Mouse (Mus musculus) hindbrain, postnatal 0 days (tissue): ENCODE measurements at regions not wholly inside any gene's neighbourhood (a gene's known extent, or its start where the extent isn't known, plus 50 kb on each side); places are given as distances from the start of the nearest gene placed in this dataset.

ENCODE experiments used
- ATAC-seq: fragments of 200-750 bp; cut with Nextera tagmentation; 2 replicates; pipeline ENCODE4 v1.8.0; 2017; ENCODE audit warnings: mild to moderate bottlenecking, moderate TSS enrichment, moderate library complexity
- DNase-seq: peaks from one replicate; pipeline ENCODE4 v3.0.0-alpha.2; 2015; ENCODE audit warnings: low spot score
- H3K27ac ChIP-seq: fragments of 300-500 bp; sonication (generic); 2 replicates; pipeline ENCODE4 v1.5.1; 2014; ENCODE audit warnings: mild to moderate bottlenecking
- H3K27me3 ChIP-seq: fragments of 300-500 bp; sonication (generic); 2 replicates; pipeline ENCODE4 v1.6.1; 2014; ENCODE audit warnings: low read length, mixed read lengths; ENCODE audit not compliant: insufficient read depth
- H3K36me3 ChIP-seq: fragments of 300-500 bp; sonication (generic); 2 replicates; pipeline ENCODE4 v1.6.1; 2014; ENCODE audit warnings: low read length, mixed read lengths; ENCODE audit not compliant: insufficient read depth
- H3K4me1 ChIP-seq: fragments of 300-500 bp; sonication (generic); 2 replicates; pipeline ENCODE4 v1.6.1; 2014; ENCODE audit warnings: antibody characterized with exemption, low read length, mixed read lengths; ENCODE audit not compliant: insufficient read depth
- H3K4me2 ChIP-seq: fragments of 300-500 bp; sonication (generic); 2 replicates; pipeline ENCODE4 v1.6.1; 2014; ENCODE audit warnings: low read depth, mild to moderate bottlenecking, low read length, moderate library complexity, mixed read lengths
- H3K4me3 ChIP-seq: fragments of 300-500 bp; sonication (generic); 2 replicates; pipeline ENCODE4 v1.5.1; 2014; ENCODE audit warnings: low read length
- H3K9ac ChIP-seq: fragments of 300-500 bp; sonication (generic); replicated peaks from 2 replicates; pipeline ENCODE4 v1.6.1; 2014; ENCODE audit warnings: mild to moderate bottlenecking, low read length, moderate library complexity, mixed read lengths
- H3K9me3 ChIP-seq: fragments of 300-500 bp; sonication (generic); 2 replicates; pipeline ENCODE4 v1.6.1; 2016; ENCODE audit warnings: low read length, mixed read lengths
- CTCF ChIP-seq: IDR thresholded peaks from 2 replicates; pipeline ENCODE4 v1.5.1; 2016; ENCODE audit warnings: antibody characterized with exemption, control low read depth, low read depth
- WGBS: fragments of 180-500 bp; shearing (Covaris S2); extraction: QIAGEN DNeasy Blood & Tissue Kit; methylation state at CpG from one replicate; pipeline ENCODE4 v1.1.7; 2014; 5-methylcytosine and 5-hydroxymethylcytosine counted together

DNA sequence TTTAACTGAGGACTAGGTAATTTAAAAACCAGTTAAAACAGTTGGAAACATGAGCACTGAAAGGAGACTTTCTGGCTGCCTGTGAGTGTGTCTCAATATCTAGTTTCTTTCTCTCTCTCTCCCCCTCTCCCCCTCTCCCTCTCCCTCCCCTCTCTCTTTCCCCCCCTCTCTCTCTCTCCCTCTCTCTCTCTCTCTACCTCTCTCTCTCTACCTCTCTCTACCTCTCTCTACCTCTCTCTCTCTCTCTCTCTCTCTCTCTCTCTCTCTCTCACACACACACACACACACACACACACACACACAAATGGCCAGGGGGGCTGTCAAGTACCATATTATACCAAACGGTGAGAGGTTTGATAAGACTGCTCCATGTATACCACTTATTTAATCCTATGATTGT is 103.0 kb upstream of the Cacna2d1 start:
- Histone ChIP-seq H3K4me3 (no peak overlapping the region), H3K4me1 (no peaks in the 10 kb centered on the region), H3K9me3 (no peaks in the 10 kb centered on the region), H3K36me3 (no peaks in the 10 kb centered on the region), H3K4me2 (no peak overlapping the region), H3K27ac (no peak overlapping the region), H3K27me3 (no peaks in the 10 kb centered on the region), H3K9ac (no peak overlapping the region)
- DNase-seq (no peak), ATAC-seq (no peak)
- TF ChIP-seq CTCF: no peak
- WGBS: 93% methylated on average over 1 of the region's 1 CpGs

DNA sequence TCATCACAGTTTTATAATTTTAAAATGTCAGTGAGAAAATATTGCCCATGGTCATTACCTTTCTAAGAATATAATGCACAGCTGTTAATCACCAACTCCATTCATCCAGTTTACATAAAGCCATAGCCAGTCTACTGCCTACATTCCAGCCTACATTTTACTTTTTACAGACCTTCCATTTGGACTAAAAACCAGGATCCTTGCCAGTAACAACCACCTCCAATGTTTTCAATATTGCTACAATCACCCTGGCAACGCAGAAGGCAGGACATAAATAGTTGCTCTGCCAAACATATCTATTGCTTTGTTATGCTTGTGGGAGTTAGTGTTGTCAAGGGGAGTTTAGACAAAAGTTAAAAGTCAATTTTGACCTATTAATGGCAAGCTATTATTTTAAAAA is 102.2 kb upstream of the Cacna2d1 start:
- no peak overlapping the region for H3K9ac ChIP-seq
- no peaks in the 10 kb centered on the region for H3K36me3 ChIP-seq
- WGBS: 62% methylated on average over 1 of the region's 1 CpGs
- ATAC-seq (no peak), DNase-seq (no peak)
- H3K4me1 ChIP-seq: no peaks in the 10 kb centered on the region
- no peaks in the 10 kb centered on the region for H3K27me3 ChIP-seq
- no peak overlapping the region for H3K4me2 ChIP-seq
- no peak for TF ChIP-seq CTCF
- no peak overlapping the region for H3K4me3 ChIP-seq
- no peak overlapping the region for H3K27ac ChIP-seq
- no peaks in the 10 kb centered on the region for H3K9me3 ChIP-seq

DNA sequence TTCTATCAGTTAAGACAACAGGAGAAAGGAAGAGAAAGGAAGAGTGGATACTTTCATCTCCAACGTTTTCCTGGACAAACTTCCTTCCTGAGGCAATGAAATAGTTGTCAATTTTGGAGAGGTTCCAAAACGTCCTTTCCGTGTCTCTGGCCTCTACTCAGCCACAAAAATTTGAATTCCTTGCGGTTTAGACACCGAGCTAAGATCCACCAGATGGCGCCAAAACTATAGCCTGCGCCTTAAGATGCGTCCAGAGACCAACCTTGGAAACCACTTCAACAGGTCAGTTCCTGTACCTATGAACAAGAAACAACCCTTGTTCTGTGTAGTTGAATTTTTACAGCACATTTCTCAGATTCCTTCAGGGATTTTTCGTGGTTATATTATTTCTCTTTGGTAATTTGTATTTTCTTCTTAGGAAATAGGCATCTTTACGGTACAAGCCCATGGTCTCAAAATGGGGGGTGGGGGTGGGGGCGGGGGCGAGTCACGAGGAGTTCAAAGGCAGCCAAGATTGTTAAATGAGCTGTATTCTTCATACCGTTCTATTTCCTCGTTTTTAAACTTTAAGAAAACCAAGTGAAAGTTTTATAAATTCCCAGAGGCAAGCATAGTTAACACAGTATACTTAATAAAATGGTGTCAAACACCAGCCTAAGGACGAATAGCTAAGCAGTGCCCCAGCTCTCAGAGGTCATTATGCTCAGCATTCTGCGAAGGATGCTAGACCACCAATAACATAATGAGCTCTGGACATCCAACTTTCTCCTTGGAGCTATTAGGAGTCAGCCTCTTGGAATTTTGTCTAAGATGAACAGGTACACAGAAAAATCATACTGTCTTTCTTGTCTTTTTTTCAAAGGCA is 96.2 kb upstream of the Cacna2d1 start:
- Histone ChIP-seq H3K27me3 (no peaks in the 10 kb centered on the region), H3K4me3 (no peak overlapping the region), H3K4me1 (no peaks in the 10 kb centered on the region), H3K9ac (no peak overlapping the region), H3K36me3 (no peaks in the 10 kb centered on the region), H3K4me2 (no peak overlapping the region), H3K27ac (no peak overlapping the region), H3K9me3 (no peaks in the 10 kb centered on the region)
- WGBS: 32% methylated on average over 17 of the region's 17 CpGs
- TF ChIP-seq CTCF: peak; percentile 92
- DNase-seq (peak; percentile 93), ATAC-seq (peak; percentile 90)

DNA sequence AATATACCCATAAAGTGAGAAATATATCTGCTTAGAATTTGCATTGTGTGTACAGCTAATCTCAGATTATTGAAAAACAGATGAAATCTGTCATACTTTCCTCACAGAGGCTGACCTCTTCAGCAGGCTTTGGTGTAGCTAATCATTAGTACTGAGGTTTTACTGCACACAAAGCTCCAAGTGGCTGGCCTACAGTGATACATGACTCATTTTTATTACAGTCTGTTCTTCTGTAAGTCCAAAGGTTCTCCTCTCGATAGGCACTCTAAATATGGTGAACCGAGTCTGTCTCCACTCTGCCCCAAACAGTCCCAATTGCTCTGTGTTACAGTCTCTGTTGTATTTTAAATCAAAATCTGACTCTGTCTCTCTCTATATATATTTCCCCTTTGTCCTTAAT is 87.7 kb upstream of the Cacna2d1 start:
- 91% methylated on average over 2 of the region's 2 CpGs for WGBS
- H3K36me3 ChIP-seq: no peaks in the 10 kb centered on the region
- no peak overlapping the region for H3K4me2 ChIP-seq
- no peak for ATAC-seq
- no peaks in the 10 kb centered on the region for H3K4me1 ChIP-seq
- no peak overlapping the region for H3K4me3 ChIP-seq
- DNase-seq: no peak
- no peaks in the 10 kb centered on the region for H3K9me3 ChIP-seq
- no peaks in the 10 kb centered on the region for H3K27me3 ChIP-seq
- no peak overlapping the region for H3K27ac ChIP-seq
- no peak overlapping the region for H3K9ac ChIP-seq
- TF ChIP-seq CTCF: no peak

DNA sequence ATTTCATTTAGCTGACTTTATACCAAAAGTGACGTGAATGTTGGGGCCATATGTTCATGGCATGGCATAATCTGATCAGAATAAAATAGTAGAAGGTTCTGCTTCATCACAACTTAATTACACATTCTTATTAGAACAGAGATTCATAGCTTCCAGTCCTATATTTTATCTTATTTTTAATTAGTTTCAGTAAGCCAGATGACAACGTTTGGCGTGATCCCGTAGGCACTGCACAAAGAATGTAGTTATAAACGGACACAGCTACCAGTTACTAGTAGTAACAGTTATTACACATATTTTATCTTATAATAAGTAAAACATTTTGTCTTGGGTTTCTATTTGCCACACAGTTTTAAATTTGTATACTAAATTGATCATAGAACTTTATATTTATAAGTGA is 85.0 kb upstream of the Cacna2d1 start:
- no peaks in the 10 kb centered on the region for H3K36me3 ChIP-seq
- DNase-seq (no peak), ATAC-seq (no peak)
- 69% methylated on average over 5 of the region's 5 CpGs for WGBS
- H3K27me3 ChIP-seq: no peaks in the 10 kb centered on the region
- no peak overlapping the region for H3K4me2 ChIP-seq
- no peak overlapping the region for H3K4me3 ChIP-seq
- H3K9ac ChIP-seq: no peak overlapping the region
- no peaks in the 10 kb centered on the region for H3K4me1 ChIP-seq
- no peaks in the 10 kb centered on the region for H3K9me3 ChIP-seq
- H3K27ac ChIP-seq: no peak overlapping the region
- no peak for TF ChIP-seq CTCF

DNA sequence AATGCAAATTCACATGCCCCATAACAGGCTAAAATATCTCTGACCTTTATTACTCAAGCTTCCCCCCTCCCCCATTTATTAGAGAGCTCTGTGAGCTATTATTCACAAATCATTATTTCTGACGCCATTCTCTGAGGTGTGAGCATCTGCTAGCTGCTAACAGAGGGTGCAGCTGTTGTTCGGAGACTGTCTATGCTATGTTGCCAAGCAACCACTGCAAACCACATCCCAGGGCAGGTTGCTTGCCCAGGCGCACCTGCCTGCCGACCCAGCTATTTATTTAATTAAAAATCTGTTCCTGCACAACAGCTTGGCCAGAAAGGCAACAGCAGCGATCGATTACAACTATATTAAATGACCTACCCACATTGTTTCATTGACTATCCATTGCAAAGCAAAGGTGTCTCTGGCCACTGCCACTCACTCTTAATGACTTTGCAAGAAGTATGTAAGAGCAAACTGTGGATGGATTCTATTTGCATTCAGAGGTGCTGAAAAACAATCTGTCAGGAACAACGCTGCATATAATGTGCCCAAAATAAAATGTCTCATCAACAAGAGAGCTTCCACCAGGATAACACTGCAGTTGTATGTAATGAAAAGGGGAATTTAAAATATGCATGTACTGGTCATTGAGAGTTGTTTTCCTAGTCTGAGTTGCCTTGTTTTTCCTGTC is 84.2 kb upstream of the Cacna2d1 start:
- no peaks in the 10 kb centered on the region for H3K27me3 ChIP-seq
- no peak overlapping the region for H3K4me3 ChIP-seq
- ATAC-seq (peak; percentile 91), DNase-seq (peak; percentile 77)
- H3K4me2 ChIP-seq: peak overlapping the region; percentile 40
- no peaks in the 10 kb centered on the region for H3K36me3 ChIP-seq
- H3K27ac ChIP-seq: no peak overlapping the region
- no peak overlapping the region for H3K9ac ChIP-seq
- WGBS: 25% methylated on average over 7 of the region's 7 CpGs
- no peaks in the 10 kb centered on the region for H3K4me1 ChIP-seq
- TF ChIP-seq CTCF: no peak
- no peaks in the 10 kb centered on the region for H3K9me3 ChIP-seq

DNA sequence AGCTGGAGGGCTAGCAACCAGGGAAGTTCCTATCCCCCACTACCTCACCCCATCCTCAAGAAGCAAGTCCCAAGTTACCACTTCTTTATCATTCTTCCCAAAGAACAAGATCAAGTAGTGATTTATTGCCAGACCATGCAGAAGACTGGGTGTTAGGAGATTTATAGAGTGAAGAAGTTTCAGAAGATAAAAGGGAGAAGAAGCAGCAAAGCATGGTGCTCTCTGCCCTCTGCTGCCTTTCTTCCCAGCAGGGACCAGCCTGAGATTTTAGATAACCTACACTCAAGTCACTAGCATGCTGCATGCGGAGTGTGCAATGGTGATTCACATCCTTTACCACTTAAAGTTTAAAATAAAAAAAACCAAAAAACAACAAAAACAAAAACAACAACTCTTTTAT is 79.7 kb upstream of the Cacna2d1 start:
- no peaks in the 10 kb centered on the region for H3K27me3 ChIP-seq
- 83% methylated on average over 1 of the region's 1 CpGs for WGBS
- H3K36me3 ChIP-seq: no peaks in the 10 kb centered on the region
- no peak for DNase-seq
- no peaks in the 10 kb centered on the region for H3K9me3 ChIP-seq
- H3K4me3 ChIP-seq: no peak overlapping the region
- no peak for TF ChIP-seq CTCF
- no peaks in the 10 kb centered on the region for H3K4me1 ChIP-seq
- no peak overlapping the region for H3K27ac ChIP-seq
- no peak overlapping the region for H3K9ac ChIP-seq
- H3K4me2 ChIP-seq: no peak overlapping the region
- ATAC-seq: no peak
